Mouse (Mus musculus) layer of hippocampus, postnatal 10 days (tissue): ENCODE results near the gene Trf. TPM values are rescaled to one million over a fixed set of nuclear protein-coding genes. Genes with fewer than 3 reads are reported as not detected.
"Not testable (repeated sequence)": the region's sequence is repeated elsewhere in the genome, so short reads cannot be mapped to it uniquely, and the experiment has no call there.

ENCODE experiments used
- DNase-seq, 2 experiments: peaks; one replicate each; pipeline ENCODE4 v3.0.0; 2021; ENCODE audit warnings: low spot score in 2 of 2
- total RNA-seq, 2 experiments: library from RNA; stranded (reverse); gene quantifications; 2 replicates each; pipeline ENCODE4 v1.2.3; 2021

The Trf gene
- total RNA-seq, 2 experiments from 2014 or later: 13.8 to 19.9 TPM

- not testable (repeated sequence) for DNase-seq
Measured at GRCm38 (mm10) chr9:103155158-103155557, 75.1 kb downstream of the Trf start.

DNA sequence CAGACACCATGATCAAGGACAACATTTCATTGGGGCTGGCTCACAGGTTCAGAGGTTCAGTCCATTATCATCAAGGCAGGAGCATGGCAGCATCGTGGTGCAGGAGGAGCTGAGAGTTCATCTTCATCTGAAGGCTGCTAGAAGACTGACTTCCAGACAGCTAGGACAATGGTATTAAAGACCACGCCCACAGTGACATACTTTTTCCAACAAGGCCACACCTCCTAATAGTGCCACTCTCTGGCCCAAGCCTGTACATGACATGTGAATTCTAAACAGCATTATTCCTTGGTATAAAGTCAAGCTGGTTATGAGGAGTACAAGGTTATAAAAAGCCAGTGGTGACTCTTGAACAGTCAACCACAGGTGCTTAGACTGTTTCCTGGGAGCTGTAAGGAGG is 75.7 kb downstream of the Trf start:
- DNase-seq: no peak

Other genes with a start within 250 kb of the Trf start
- 1 to 10 TPM; 4.2 to 7.0 TPM for gene Slco2a1, start 241.7 kb downstream of the Trf start, total RNA-seq
- 100 to 1,000 TPM; 536 to 566 TPM for gene Rab6b, start 118.7 kb downstream of the Trf start, total RNA-seq
- 10 to 100 TPM; 21.5 to 23.7 TPM for gene Srprb, start 28.3 kb downstream of the Trf start, total RNA-seq
- gene Gm20425, start 137 bp downstream of the Trf start, total RNA-seq: 1 to 10 TPM; 5.1 to 5.3 TPM
- gene 1300017J02Rik, start 74.6 kb upstream of the Trf start, total RNA-seq: 1 to 10 TPM in 1 of 2 experiments, under 1 TPM in 1; 0.98 to 1.1 TPM
- gene Topbp1, start 74.8 kb upstream of the Trf start, total RNA-seq: 10 to 100 TPM; 26.1 to 29.5 TPM
- 100 to 1,000 TPM in 1 of 2 experiments, 10 to 100 TPM in 1; 99.8 to 104 TPM for gene Cdv3, start 135.4 kb upstream of the Trf start, total RNA-seq
- gene Bfsp2, start 250.0 kb upstream of the Trf start, total RNA-seq: 1 to 10 TPM; 2.2 to 3.6 TPM